11 mouse cellular contexts compared by ENCODE assay signal in the genomic region with DNA sequence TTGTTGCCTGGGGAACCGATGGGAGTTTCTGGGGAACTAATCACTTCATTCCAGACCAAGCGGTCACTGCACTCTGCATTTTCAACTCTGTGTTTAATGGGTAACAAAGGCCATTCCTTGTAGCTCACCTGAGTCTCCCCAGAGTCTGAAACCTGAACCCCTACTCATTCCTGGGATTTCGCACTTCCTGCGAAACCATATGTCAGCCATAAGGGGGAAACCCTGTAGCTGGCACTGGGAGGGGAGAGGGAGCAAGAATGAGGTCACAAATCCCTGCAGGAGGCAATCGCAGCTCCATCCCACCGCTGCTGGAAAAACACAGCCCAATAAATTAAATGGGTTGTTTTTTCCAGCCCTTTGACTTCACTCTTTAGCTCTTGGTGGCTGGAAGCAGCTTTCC. TPM values are rescaled to one million over a fixed set of nuclear protein-coding genes. Genes with fewer than 3 reads are reported as not detected.
A peak's percentile ranks its signal among the peaks of the same experiment; 100 is the strongest.
DNase-seq lines count a peak whose midpoint lies in the region; ATAC-seq lines count a peak whose summit lies in the region.
"Had no signal": no experiment of that assay in that cellular context is flagged by ENCODE, and none has a peak within 500 bp of the region (broad histone marks: within the 10 kb centered on the region; RNA-seq: fewer than 3 reads in every experiment).

No protein-coding gene starts in this region.

- H3K27me3 ChIP-seq in heart, embryonic 12.5 days (replicated peaks): no peaks in the 10 kb centered on the region
- H3K27me3 ChIP-seq in limb, embryonic 15.5 days: no peaks in the 10 kb centered on the region

- peak; percentile 83 for DNase-seq in heart, adult 11 months
- peak; percentile 71 to 76 for DNase-seq in cerebellum, postnatal 25 days
- DNase-seq in kidney, adult 11 months: peak; percentile 51
- DNase-seq in adrenal gland, postnatal 25 days: no peak
- no peak for DNase-seq in MN1 (ENCODE audit: low spot score)
- DNase-seq in left cerebral cortex, postnatal 25 days (ENCODE audit: low spot score in 2 of 2): no peak
- DNase-seq: gastrocnemius, postnatal 36 days; heart, postnatal 36 days had no signal

- 29% methylated on average over 6 of the region's 6 CpGs for WGBS in heart, embryonic 12.5 days
- 11% methylated on average over 6 of the region's 6 CpGs for WGBS in limb, embryonic 15.5 days

- H3K4me3 ChIP-seq in heart, embryonic 12.5 days: no peak overlapping the region
- no peak overlapping the region for H3K4me3 ChIP-seq in limb, embryonic 15.5 days

- H3K4me2 ChIP-seq in heart, embryonic 12.5 days: no peak overlapping the region
- 0 out of 2 replicates have a peak overlapping the region, but pooled peaks have one; percentile 7 for H3K4me2 ChIP-seq in limb, embryonic 15.5 days

- 0 out of 2 replicates have a peak, but pooled peaks cover 4% of the 10 kb centered on the region for H3K9me3 ChIP-seq in heart, embryonic 12.5 days (replicated peaks)
- H3K9me3 ChIP-seq in limb, embryonic 15.5 days: no peaks in the 10 kb centered on the region

- no peak overlapping the region for H3K9ac ChIP-seq in heart, embryonic 12.5 days
- no peak overlapping the region for H3K9ac ChIP-seq in limb, embryonic 15.5 days

- H3K4me1 ChIP-seq in heart, embryonic 12.5 days (replicated peaks): peaks cover 31% of the 10 kb centered on the region; the same call in 1 of the 2 replicates
- peaks cover 53% of the 10 kb centered on the region for H3K4me1 ChIP-seq in limb, embryonic 15.5 days

- intact Hi-C loops in left cerebral cortex, postnatal 25 days (cut with DNase I): no loop called here

- 0 out of 2 replicates have a peak, but pooled peaks cover 3% of the 10 kb centered on the region for H3K36me3 ChIP-seq in heart, embryonic 12.5 days
- H3K36me3 ChIP-seq in limb, embryonic 15.5 days: no peaks in the 10 kb centered on the region

- no peak overlapping the region for H3K27ac ChIP-seq in heart, embryonic 12.5 days (ENCODE audit: poor library complexity, severe bottlenecking)
- H3K27ac ChIP-seq in limb, embryonic 15.5 days: peak overlapping the region; percentile 65

- no peak for ATAC-seq in heart, embryonic 12.5 days (ENCODE audit: insufficient number of reproducible peaks, low FRiP score)
- ATAC-seq in limb, embryonic 15.5 days (ENCODE audit: insufficient number of reproducible peaks, low FRiP score, low TSS enrichment, low read depth): peak; percentile 46; the same call in 1 of the 2 replicates
- ATAC-seq: CD4-positive, CD25-positive, alpha-beta regulatory T cell, adult 4 months had no signal

RNA-seq across cellular contexts. Expression of a gene that starts 40.9 kb away (rescaled TPM):
- polyA plus RNA-seq in heart, embryonic 12.5 days (2016; fragmentation: Nextera tagmentation; extraction: Ambion mirVana): 191 TPM in 2 replicates
- polyA plus RNA-seq in limb, embryonic 15.5 days (2015; fragmentation: Nextera tagmentation; extraction: Ambion mirVana): 144 and 161 TPM in 2 replicates
- 85.6 and 98.2 TPM in 2 replicates for total RNA-seq in adrenal gland, postnatal 25 days (2021)
- 10 to 100 TPM; 75.4 TPM for total RNA-seq in left cerebral cortex, postnatal 25 days (2021)

RNA-seq across cellular contexts. Expression of a gene that starts 59.3 kb away (rescaled TPM):
- polyA plus RNA-seq in heart, embryonic 12.5 days (2016; fragmentation: Nextera tagmentation; extraction: Ambion mirVana): 154 and 157 TPM in 2 replicates
- 97.1 and 98.7 TPM in 2 replicates for polyA plus RNA-seq in limb, embryonic 15.5 days (2015; fragmentation: Nextera tagmentation; extraction: Ambion mirVana)
- total RNA-seq in adrenal gland, postnatal 25 days (2021): 48.3 and 51.8 TPM in 2 replicates
- total RNA-seq in left cerebral cortex, postnatal 25 days (2021): 10 to 100 TPM; 80.6 to 86.6 TPM

Comparison
In these comparisons a context has a peak if more than half of its experiments do, and no peak if none do; other contexts are left out.
1. DNase-seq: peak in heart, adult 11 months (single experiment), cerebellum, postnatal 25 days (2 of 2) and kidney, adult 11 months (single experiment); none in adrenal gland, postnatal 25 days (single experiment), MN1 (single experiment) and left cerebral cortex, postnatal 25 days (0 of 2).